Mouse (Mus musculus) stomach, postnatal 0 days (tissue): ENCODE measurements around the gene Armh1. TPM values are rescaled to one million over a fixed set of nuclear protein-coding genes. Genes with fewer than 3 reads are reported as not detected.
A peak's percentile ranks its signal among the peaks of the same experiment; 100 is the strongest.

Source experiments
- ATAC-seq: fragments of 200-750 bp; cut with Nextera tagmentation; 2 replicates; pipeline ENCODE4 v1.8.0; 2017; ENCODE audit not compliant: low FRiP score, low TSS enrichment
- DNase-seq: peaks from one replicate; pipeline ENCODE4 v3.0.0-alpha.2; 2016; ENCODE audit warnings: low spot score
- H3K27ac ChIP-seq: fragments of 300-500 bp; sonication (generic); replicated peaks from 2 replicates; pipeline ENCODE4 v1.5.1; 2014; ENCODE audit warnings: mild to moderate bottlenecking, control low read depth
- H3K27me3 ChIP-seq: fragments of 300-500 bp; sonication (generic); 2 replicates; pipeline ENCODE4 v1.6.1; 2014; ENCODE audit warnings: low read length; ENCODE audit not compliant: control insufficient read depth, insufficient read depth
- H3K36me3 ChIP-seq: fragments of 300-500 bp; sonication (generic); 2 replicates; pipeline ENCODE4 v1.6.1; 2014; ENCODE audit warnings: low read length, mixed read lengths; ENCODE audit not compliant: control insufficient read depth, insufficient read depth
- H3K4me1 ChIP-seq: fragments of 300-500 bp; sonication (generic); replicated peaks from 2 replicates; pipeline ENCODE4 v1.6.1; 2014; ENCODE audit warnings: antibody characterized with exemption; ENCODE audit not compliant: control insufficient read depth, insufficient read depth
- H3K4me2 ChIP-seq: fragments of 300-500 bp; sonication (generic); replicated peaks from 2 replicates; pipeline ENCODE4 v1.6.1; 2014; ENCODE audit warnings: low read depth, mild to moderate bottlenecking, control low read depth, moderate library complexity
- H3K4me3 ChIP-seq: fragments of 300-500 bp; sonication (generic); 2 replicates; pipeline ENCODE4 v1.5.1; 2014; ENCODE audit warnings: low read depth, low read length, control low read depth
- H3K9ac ChIP-seq: fragments of 300-500 bp; sonication (generic); 2 replicates; pipeline ENCODE4 v1.6.1; 2014; ENCODE audit warnings: mild to moderate bottlenecking, low read length, control low read depth, mixed read lengths
- H3K9me3 ChIP-seq: fragments of 300-500 bp; sonication (generic); 2 replicates; pipeline ENCODE4 v1.6.1; 2016; ENCODE audit warnings: low read length; ENCODE audit not compliant: control insufficient read depth
- CTCF ChIP-seq: IDR thresholded peaks from 2 replicates; pipeline ENCODE4 v1.5.1; 2016; ENCODE audit warnings: antibody characterized with exemption, low read depth, mild to moderate bottlenecking, moderate library complexity
- EP300 ChIP-seq: optimal IDR thresholded peaks from 2 replicates; pipeline ENCODE3; 2016; ENCODE audit warnings: antibody characterized with exemption
- WGBS: fragments of 180-500 bp; shearing (Covaris S2); extraction: QIAGEN DNeasy Blood & Tissue Kit; methylation state at CpG from one replicate; pipeline ENCODE4 v1.1.7; 2014; 5-methylcytosine and 5-hydroxymethylcytosine counted together
- polyA plus RNA-seq: library from polyadenylated mRNA; unstranded; fragments of >200 nt; fragmentation: Nextera tagmentation; extraction: Ambion mirVana; gene quantifications from 2 replicates; pipeline ENCODE4 v1.2.1, GENCODE M21; 2015

Armh1 gene
- polyA plus RNA-seq, 1 experiment from 2014 or later = 0.16 TPM

- Histone ChIP-seq H3K9ac (no peak overlapping the region), H3K27me3 (no peaks in the 10 kb centered on the region), H3K27ac (0 out of 2 replicates have a peak overlapping the region, but pooled peaks have one; percentile 45), H3K4me2 (peak overlapping the region; percentile 78; the same call in 1 of the 2 replicates), H3K4me1 (peaks cover 4% of the 10 kb centered on the region; the same call in 1 of the 2 replicates), H3K4me3 (no peak overlapping the region), H3K9me3 (no peaks in the 10 kb centered on the region), H3K36me3 (no peaks in the 10 kb centered on the region)
- TF ChIP-seq CTCF = no peak
- no peak for TF ChIP-seq EP300
- ATAC-seq = no peak
- WGBS = 47% methylated on average over 12 of the region's 12 CpGs
- DNase-seq = no peak
Measured at GRCm38 (mm10) chr4:117253218-117254016, 1.5 kb upstream of the Armh1 start.

DNA sequence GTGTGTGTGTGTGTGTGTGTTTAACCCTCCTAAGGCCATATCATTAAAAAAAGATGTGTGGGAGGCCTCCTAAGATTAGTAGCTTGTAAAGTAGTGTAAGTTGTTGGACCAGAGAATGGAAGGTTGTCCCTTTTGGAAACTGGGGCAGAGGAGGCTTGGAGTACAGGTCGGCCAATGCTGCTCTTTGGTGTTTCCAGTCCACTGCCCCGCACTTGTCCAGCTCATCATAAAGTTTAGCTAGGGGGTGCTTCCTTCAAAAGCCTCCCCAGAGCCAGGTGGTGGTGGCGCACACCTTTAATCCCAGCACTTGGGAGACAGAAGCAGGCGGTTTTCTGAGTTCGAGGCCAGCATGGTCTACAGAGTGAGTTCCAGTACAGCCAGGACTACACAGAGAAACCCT is 830 bp upstream of the Armh1 start:
- DNase-seq (no peak), ATAC-seq (no peak)
- WGBS = 78% methylated on average over 5 of the region's 5 CpGs
- Histone ChIP-seq H3K27ac (peak overlapping the region; percentile 45; the same call in 1 of the 2 replicates), H3K9me3 (no peaks in the 10 kb centered on the region), H3K9ac (no peak overlapping the region), H3K4me2 (peak overlapping the region; percentile 78), H3K36me3 (no peaks in the 10 kb centered on the region), H3K27me3 (no peaks in the 10 kb centered on the region), H3K4me1 (peaks cover 4% of the 10 kb centered on the region; the same call in 1 of the 2 replicates), H3K4me3 (0 out of 2 replicates have a peak overlapping the region, but pooled peaks have one; percentile 71)
- TF ChIP-seq EP300 (no peak), CTCF (no peak)

GRCm38 (mm10) chr4:117252351-117252750 is 426 bp upstream of the Armh1 start:
- Histone ChIP-seq H3K4me1 (peaks cover 4% of the 10 kb centered on the region; the same call in 1 of the 2 replicates), H3K27me3 (no peaks in the 10 kb centered on the region), H3K9me3 (no peaks in the 10 kb centered on the region), H3K36me3 (no peaks in the 10 kb centered on the region), H3K27ac (peak overlapping the region; percentile 91), H3K4me3 (peak overlapping the region; percentile 71), H3K4me2 (peak overlapping the region; percentile 78), H3K9ac (peak overlapping the region; percentile 80)
- TF ChIP-seq EP300 = no peak
- TF ChIP-seq CTCF = no peak
- ATAC-seq (peak; percentile 48; the same call in 1 of the 2 replicates), DNase-seq (no peak)
- WGBS = 13% methylated on average over 5 of the region's 5 CpGs

- no peak overlapping the region for H3K4me3 ChIP-seq
Measured at GRCm38 (mm10) chr4:117250982-117251381, 943 bp downstream of the Armh1 start.

GRCm38 (mm10) chr4:117240867-117241266 is 11.1 kb downstream of the Armh1 start:
- H3K27ac ChIP-seq = no peak overlapping the region
- WGBS = 64% methylated on average over 6 of the region's 6 CpGs
- no peak overlapping the region for H3K4me2 ChIP-seq
- H3K9me3 ChIP-seq = no peaks in the 10 kb centered on the region
- H3K27me3 ChIP-seq = no peaks in the 10 kb centered on the region
- ATAC-seq (no peak), DNase-seq (no peak)
- H3K4me3 ChIP-seq = no peak overlapping the region
- H3K4me1 ChIP-seq = no peaks in the 10 kb centered on the region
- H3K36me3 ChIP-seq = no peaks in the 10 kb centered on the region
- H3K9ac ChIP-seq = no peak overlapping the region
- no peak for TF ChIP-seq CTCF
- TF ChIP-seq EP300 = no peak

More at GRCm38 (mm10) chr4:117250982-117251381, 943 bp downstream of the Armh1 start:
- H3K27me3 ChIP-seq = no peaks in the 10 kb centered on the region
- no peak for TF ChIP-seq EP300
- TF ChIP-seq CTCF = no peak
- peak overlapping the region; percentile 78 for H3K4me2 ChIP-seq
- no peaks in the 10 kb centered on the region for H3K36me3 ChIP-seq
- no peaks in the 10 kb centered on the region for H3K9me3 ChIP-seq
- 67% methylated on average over 1 of the region's 1 CpGs for WGBS
- no peak overlapping the region for H3K9ac ChIP-seq
- DNase-seq = no peak
- ATAC-seq = no peak
- H3K27ac ChIP-seq = no peak overlapping the region
- peaks cover 4% of the 10 kb centered on the region; the same call in 1 of the 2 replicates for H3K4me1 ChIP-seq

- Histone ChIP-seq H3K4me2 (no peak overlapping the region), H3K36me3 (no peaks in the 10 kb centered on the region), H3K27ac (no peak overlapping the region), H3K9ac (no peak overlapping the region), H3K4me3 (no peak overlapping the region), H3K4me1 (no peaks in the 10 kb centered on the region), H3K27me3 (no peaks in the 10 kb centered on the region), H3K9me3 (no peaks in the 10 kb centered on the region)
- TF ChIP-seq CTCF (no peak), EP300 (no peak)
- ATAC-seq (peak; percentile 74), DNase-seq (peak; percentile 62)
- 19% methylated on average over 2 of the region's 2 CpGs for WGBS
Measured at GRCm38 (mm10) chr4:117239153-117239552, 12.8 kb downstream of the Armh1 start.
